Mouse (Mus musculus) urinary bladder, postnatal 10 days (tissue): ENCODE data around the gene Cpeb2.

Experiments
- DNase-seq: peaks from one replicate; pipeline ENCODE4 v3.0.0; 2022; ENCODE audit warnings: low spot score

Cpeb2 gene

GRCm38 (mm10) chr5:43232480-43233315, at the start of gene Cpeb2:
Cpeb2 (plus strand) TSS chr5:43233170.
- peak; percentile 82 for DNase-seq

DNA sequence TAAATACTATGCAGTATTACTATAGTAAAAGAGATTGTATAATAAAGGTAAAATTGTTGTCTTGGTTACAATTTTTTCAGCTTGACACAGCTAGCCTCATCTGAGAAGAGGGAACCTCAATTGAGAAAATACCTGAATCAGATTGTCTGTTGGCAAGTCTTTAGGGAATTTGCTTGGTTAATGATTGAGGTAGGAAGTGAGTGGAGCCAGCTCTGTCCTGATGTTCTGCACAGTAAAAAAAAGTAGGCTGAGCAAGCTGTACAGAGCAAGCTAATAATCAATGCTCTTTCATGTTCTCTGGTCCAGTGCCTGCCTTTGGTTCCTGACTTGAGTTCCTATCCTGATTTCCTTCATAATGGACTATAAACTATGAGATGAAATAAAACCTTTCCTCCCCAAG, 49.4 kb upstream of the Cpeb2 start:
- no peak for DNase-seq

DNA sequence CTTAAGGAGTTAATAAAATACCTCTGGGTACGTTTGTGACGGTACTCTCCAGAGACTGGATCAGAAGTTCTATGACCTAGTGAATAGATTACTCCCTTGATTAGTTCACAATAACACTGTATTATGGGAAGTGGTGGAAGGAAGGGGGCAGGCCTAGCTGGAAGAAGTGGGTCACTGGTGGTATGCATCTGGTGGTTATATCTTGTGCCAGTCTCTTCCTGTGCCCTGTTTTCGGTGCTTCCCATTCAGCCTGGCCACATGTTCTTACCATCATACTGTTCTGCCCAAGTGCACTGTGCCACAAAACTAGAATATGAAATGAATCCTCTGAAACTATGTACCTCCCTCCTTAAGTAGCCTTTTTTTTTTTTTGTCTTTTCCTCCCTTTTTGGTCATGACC, 48.1 kb upstream of the Cpeb2 start:
- no peak for DNase-seq

GRCm38 (mm10) chr5:43185478-43185877, 47.5 kb upstream of the Cpeb2 start:
- no peak for DNase-seq

DNA sequence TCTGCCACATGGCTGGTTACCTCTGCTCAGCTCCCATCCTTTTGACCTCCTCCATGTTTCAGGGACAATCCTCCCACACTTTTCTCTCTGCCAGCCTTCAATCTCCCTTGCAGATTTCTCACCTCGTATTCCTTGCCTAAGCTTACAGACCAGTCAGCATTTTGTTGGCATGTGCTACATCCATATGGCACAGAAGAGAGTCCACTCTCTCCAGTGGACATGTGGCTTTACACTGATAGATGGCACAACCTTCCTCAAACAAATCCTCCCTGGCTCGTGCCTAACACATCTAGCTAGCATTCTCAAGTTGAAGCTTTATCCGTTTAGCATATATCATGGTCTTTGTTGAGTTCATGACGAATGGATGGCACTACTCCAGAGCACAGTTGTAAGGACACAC, 32.3 kb upstream of the Cpeb2 start:
- DNase-seq, result no peak

DNA sequence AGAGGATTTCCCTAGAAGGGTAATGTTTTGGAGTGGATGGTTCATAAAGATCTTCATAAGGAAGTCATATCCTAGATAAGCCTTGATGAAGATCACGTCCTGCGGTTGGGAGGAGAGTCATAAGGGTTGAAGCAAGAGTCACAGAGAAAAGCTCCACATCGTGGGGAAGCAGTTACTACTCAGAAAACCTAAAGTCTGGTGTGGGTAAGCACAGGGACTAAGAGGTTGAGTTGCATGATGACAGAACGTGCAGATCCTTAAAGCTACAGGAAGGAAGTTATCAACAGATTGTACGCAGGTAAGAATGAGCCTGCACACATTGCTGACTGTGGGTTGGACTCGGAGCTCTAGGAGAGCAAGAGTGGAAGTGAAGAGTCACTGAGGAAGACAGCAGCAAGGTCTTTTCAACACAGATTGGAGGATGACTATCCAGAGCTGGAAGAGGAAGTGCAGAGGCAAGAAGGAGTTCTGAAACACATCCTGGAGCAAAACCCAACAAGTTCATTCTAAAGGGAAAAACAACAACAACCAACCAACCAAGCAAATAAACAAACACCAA, 26.4 kb upstream of the Cpeb2 start:
- DNase-seq, result no peak

DNA sequence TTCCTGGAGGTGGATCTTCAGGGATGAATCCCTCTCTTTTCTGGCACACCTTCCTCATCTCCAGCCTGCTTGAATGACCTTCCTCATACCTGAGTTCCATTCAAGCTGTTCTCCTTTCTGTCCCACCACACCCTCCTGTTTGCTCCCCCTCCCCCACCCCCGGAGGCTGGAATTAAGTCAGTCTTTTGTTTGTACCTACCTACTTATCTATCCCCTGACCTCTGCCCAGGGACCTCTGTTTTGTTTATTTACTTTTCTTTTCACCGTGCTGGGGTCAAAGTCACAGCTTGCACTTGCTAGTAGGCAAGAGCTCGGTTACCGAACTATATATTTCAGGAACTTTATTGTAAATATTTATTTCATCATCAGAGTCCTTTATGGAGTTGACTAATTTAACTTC, 15.5 kb upstream of the Cpeb2 start:
- no peak for DNase-seq

GRCm38 (mm10) chr5:43217987-43218846, 14.8 kb upstream of the Cpeb2 start:
- no peak for DNase-seq

- no peak for DNase-seq
Measured at GRCm38 (mm10) chr5:43218847-43219132, 14.2 kb upstream of the Cpeb2 start.

GRCm38 (mm10) chr5:43223359-43223758, 9.6 kb upstream of the Cpeb2 start:
- no peak for DNase-seq

GRCm38 (mm10) chr5:43224245-43224644, 8.7 kb upstream of the Cpeb2 start:
- DNase-seq, result no peak

DNA sequence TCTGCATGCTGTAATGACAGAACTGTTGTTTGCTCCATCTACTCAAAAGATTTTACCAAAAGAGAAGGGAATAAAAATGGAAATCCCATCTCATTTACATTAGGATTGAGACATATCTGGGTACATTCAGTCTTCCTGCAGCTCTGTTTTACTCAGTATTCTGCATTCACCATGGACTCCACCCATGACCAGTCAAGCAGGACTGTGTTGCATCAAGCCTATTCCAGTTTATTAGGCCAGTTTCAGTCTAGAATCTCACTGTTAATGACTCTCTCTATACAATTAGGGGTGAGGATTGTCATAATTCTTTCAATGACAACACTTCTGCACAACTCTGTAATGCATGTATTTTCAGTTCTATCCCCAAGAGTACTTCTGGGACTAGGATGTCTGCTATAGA, 6.8 kb upstream of the Cpeb2 start:
- DNase-seq, result no peak

GRCm38 (mm10) chr5:43227607-43228006, 5.4 kb upstream of the Cpeb2 start:
- DNase-seq, result no peak

DNA sequence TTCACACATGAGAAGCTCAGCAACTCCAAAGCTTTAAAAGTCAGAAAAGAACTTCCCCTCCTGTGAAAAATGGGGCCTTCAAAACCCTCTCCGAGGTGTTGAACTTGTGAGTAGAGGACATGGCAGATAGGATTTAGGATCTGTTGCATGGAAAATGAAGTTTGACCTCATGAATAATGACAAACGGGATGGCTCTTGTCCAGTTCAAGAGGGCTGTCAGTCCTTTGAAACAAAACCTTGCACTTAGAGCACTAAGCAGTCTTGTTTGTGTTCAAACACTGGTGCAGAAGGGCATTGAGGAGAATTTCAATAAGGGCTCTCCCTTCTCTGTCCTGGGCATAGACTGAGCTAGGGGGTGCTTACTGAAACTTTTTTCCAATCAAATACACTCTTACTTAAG, 1.9 kb upstream of the Cpeb2 start:
- DNase-seq, result no peak

- DNase-seq, result no peak
Measured at GRCm38 (mm10) chr5:43232149-43232479, 856 bp upstream of the Cpeb2 start.

GRCm38 (mm10) chr5:43233316-43234181, 579 bp downstream of the Cpeb2 start:
- peak; percentile 49 for DNase-seq

DNA sequence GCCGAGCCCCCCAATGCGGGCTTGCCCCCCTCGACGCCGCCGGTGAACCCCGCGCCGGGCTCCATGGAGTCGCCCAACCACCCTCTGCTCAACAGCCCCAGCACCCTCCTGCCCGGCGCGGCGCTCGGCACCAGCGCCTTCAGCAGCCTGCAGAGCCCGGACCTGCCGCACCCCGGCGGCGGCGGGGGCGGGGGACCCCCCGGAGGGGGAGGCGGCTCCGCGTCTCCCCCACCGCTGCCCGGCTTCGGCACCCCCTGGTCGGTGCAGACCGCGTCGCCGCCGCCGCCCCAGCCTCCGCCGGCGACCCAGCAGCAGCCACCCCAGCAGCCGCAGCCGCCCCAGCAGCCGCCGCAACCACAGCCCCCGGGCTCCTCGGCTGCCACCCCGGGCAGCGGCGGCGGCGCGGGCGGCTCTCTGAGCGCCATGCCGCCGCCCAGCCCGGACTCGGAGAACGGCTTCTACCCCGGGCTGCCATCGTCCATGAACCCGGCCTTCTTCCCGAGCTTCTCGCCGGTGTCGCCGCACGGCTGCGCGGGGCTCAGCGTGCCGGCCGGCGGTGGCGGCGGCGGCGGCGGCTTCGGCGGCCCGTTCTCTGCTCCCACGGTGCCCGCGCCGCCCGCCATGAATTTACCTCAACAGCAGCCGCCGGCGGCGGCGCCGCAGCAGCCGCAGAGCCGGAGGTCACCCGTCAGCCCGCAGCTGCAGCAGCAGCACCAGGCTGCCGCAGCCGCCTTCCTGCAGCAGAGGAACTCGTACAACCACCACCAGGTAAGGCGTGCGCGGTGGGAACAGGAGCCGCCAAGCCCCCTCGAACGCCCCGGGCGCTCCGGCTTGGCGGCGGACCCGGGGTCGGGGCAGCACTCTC, 1.6 kb downstream of the Cpeb2 start:
- DNase-seq, result no peak

DNA sequence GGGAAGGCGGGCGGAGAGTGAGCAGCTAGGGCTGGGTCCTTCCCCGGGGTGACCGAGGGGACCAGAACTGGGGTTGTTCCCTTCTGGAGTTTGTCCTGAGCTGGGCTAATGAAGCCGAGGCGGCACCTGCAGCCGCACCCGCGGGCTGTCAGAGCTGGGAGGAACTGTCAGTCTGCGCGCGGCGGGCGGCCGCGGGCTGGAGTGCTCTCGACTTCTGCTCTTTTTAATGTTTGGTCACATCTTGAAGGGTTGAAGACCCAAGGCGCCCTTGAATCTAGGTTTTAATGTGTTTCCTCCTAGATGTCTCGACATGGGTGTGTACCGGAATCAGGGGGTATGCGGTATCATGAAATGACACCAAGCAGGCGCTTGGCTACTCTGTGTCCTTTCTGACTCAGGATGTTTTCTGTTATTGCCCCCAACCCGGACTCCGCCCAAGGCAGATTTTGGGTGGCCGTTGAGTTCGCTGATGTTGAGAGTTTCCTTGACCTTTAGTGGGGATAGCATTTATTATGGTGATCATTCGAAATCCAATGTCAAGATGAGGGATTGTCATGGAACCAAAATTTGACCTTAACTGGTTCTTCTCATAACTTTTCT, 2.3 kb downstream of the Cpeb2 start:
- DNase-seq, result no peak

GRCm38 (mm10) chr5:43235997-43236396, 3.0 kb downstream of the Cpeb2 start:
- DNase-seq, result no peak

GRCm38 (mm10) chr5:43236476-43236875, 3.5 kb downstream of the Cpeb2 start:
- no peak for DNase-seq

GRCm38 (mm10) chr5:43237238-43237637, 4.3 kb downstream of the Cpeb2 start:
- DNase-seq, result no peak
